Mouse (Mus musculus) left cerebral cortex, postnatal 36 days (tissue): ENCODE measurements around the gene A830018L16Rik. TPM values are rescaled to one million over a fixed set of nuclear protein-coding genes. Genes with fewer than 3 reads are reported as not detected.
A peak's percentile ranks its signal among the peaks of the same experiment; 100 is the strongest.
"Not testable (repeated sequence)": the region's sequence is repeated elsewhere in the genome, so short reads cannot be mapped to it uniquely, and the experiment has no call there.

Experiments used
- DNase-seq, 2 experiments: peaks; one replicate each; pipeline ENCODE4 v3.0.0; 2021 to 2022; ENCODE audit warnings: low spot score in 2 of 2, mixed read lengths in 1 of 2
- intact Hi-C: fragments of 180-260 bp; cut with DNase I; formaldehyde crosslinking; loops from one replicate; pipeline ENCODE4 v1.15.1; 2025
- total RNA-seq, 2 experiments: library from RNA; stranded (reverse); gene quantifications; 2 replicates each; pipeline ENCODE4 v1.2.3; 2021

Gene A830018L16Rik
- total RNA-seq, 2 experiments from 2014 or later, result 103 to 110 TPM

DNA sequence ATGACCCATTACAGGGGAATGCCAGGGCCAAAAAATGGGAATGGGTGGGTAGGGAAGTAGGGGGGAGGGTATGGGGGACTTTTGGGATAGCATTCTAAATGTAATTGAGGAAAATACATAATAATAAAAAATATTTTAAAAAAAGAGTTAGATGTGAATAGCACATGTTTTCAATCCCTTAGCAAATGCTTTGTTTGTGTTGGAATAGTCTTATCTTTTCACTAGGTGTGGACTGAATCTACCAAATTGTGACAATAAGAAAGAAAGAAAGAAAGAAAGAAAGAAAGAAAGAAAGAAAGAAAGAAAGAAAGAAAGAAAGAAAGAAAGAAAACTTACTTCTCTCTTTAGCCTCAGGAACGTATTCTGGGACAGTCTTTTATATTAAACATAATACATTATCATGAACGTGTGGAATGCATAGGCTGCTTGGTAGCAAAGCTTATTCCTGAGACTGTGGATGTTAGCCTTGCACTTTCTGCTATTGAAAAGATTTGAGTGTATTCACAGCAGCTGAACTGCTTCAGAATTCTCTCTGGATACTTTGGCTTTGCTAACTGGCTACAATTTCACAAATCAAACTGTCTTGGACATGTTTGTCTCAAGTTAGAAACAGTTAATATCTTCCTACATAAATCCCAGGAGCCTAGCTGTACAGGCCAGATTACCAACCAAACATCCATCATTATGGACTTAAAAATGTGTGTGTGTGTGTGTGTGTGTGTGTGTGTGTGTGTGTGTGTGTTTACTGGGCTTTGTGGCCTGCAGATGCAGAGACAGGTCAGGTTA, 545.7 kb downstream of the A830018L16Rik start:
- DNase-seq, result no peak
- intact Hi-C loops, result no loop called here

- no peak for DNase-seq
- intact Hi-C loops, result no loop called here
These were observed 568.8 kb downstream of the A830018L16Rik start for GRCm38 (mm10) chr1:11982590-11983136.

GRCm38 (mm10) chr1:11990011-11990410, 576.1 kb downstream of the A830018L16Rik start:
- no peak for DNase-seq
- intact Hi-C loops, result no loop called here

- intact Hi-C loops, result no loop called here
- no peak for DNase-seq
These were observed 582.5 kb downstream of the A830018L16Rik start for GRCm38 (mm10) chr1:11996297-11996878.

DNA sequence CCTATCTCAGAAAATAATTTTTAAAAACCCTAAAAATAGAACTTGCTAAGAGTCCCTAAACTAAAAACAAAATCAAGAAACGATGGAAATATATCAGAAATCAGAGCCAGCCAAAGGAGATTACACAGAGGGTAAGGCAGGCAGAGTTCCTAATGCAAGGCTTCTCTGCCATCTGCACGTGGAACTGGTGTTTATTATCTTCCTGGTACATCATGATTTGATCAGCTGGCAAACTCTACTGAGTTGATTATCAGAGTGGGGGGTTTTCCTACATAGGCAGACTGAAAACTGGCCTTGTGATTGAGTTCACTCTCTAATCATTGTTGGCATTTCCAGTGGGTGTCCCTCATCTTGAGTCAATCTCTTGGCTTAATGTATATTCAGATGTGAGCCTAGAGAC, 583.7 kb downstream of the A830018L16Rik start:
- DNase-seq, result no peak
- intact Hi-C loops, result no loop called here

GRCm38 (mm10) chr1:12000557-12000956, 586.7 kb downstream of the A830018L16Rik start:
- no peak for DNase-seq
- intact Hi-C loops, result no loop called here

GRCm38 (mm10) chr1:12008789-12009550, 595.1 kb downstream of the A830018L16Rik start:
- no peak for DNase-seq
- intact Hi-C loops, result no loop called here

- intact Hi-C loops, result no loop called here
- no peak for DNase-seq
These were observed 595.6 kb downstream of the A830018L16Rik start for GRCm38 (mm10) chr1:12009551-12009846.

- DNase-seq, result peak; percentile 9 to 12
These were observed 596.7 kb downstream of the A830018L16Rik start for GRCm38 (mm10) chr1:12010607-12011006.

DNA sequence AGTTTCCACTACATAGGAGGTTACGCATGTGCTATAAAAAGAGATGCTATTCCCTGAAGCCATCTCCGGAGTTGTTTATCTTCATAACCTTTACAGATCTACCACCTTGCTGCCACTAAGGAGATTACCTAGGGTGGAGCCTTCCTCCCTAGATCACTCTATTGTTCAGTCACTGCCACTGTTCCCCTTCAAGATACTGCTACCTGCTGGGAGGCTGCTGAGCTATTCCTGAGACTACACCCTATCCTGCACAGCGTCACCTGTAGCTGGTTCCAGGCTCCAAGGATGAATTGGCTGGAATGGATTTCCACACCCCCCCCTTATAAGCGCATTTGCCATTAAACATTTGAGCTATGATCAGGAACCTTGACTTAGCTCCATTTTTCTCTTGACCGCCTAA, 606.7 kb downstream of the A830018L16Rik start:
- DNase-seq, intact Hi-C loops: not testable (repeated sequence)

More at GRCm38 (mm10) chr1:12010607-12011006, 596.7 kb downstream of the A830018L16Rik start:
- intact Hi-C loops, result no loop called here
